Mouse (Mus musculus) 3T3-L1 (cell line): ENCODE data around the gene Ngly1.

Experiments used
- DNase-seq: peaks from one replicate; pipeline ENCODE4 v3.0.0-alpha.2; 2015; ENCODE audit warnings: low read depth, low spot score

The Ngly1 gene

GRCm38 (mm10) chr14:16249171-16249874 is at the start of gene Ngly1, which contains the start of gene Oxsm:
Gene Ngly1, plus strand, starts transcription at chr14:16249280.
Gene Oxsm, minus strand, starts transcription at chr14:16249808.
- peak; percentile 66 for DNase-seq

GRCm38 (mm10) chr14:16200220-16200912 is 48.7 kb upstream of the Ngly1 start:
- DNase-seq: no peak

- no peak for DNase-seq
These were observed 48.0 kb upstream of the Ngly1 start for GRCm38 (mm10) chr14:16200969-16201638.

GRCm38 (mm10) chr14:16201673-16202072 is 47.4 kb upstream of the Ngly1 start:
- DNase-seq: no peak

- DNase-seq: no peak
These were observed 41.4 kb upstream of the Ngly1 start for GRCm38 (mm10) chr14:16207722-16208121.

- DNase-seq: peak; percentile 75
These were observed 30.1 kb upstream of the Ngly1 start for GRCm38 (mm10) chr14:16219015-16219414.

- DNase-seq: no peak
These were observed 19.7 kb upstream of the Ngly1 start for GRCm38 (mm10) chr14:16229395-16229794.

- DNase-seq: no peak
These were observed 18.5 kb upstream of the Ngly1 start for GRCm38 (mm10) chr14:16230581-16230980.

GRCm38 (mm10) chr14:16233515-16233914 is 15.6 kb upstream of the Ngly1 start:
- DNase-seq: no peak

GRCm38 (mm10) chr14:16236466-16236865 is 12.6 kb upstream of the Ngly1 start:
- DNase-seq: no peak

GRCm38 (mm10) chr14:16242193-16242815 is 6.8 kb upstream of the Ngly1 start:
- no peak for DNase-seq

- DNase-seq: peak; percentile 81
These were observed 6.0 kb upstream of the Ngly1 start for GRCm38 (mm10) chr14:16242947-16243602.

GRCm38 (mm10) chr14:16243603-16244209 is 5.4 kb upstream of the Ngly1 start:
- peak; percentile 77 for DNase-seq

GRCm38 (mm10) chr14:16244370-16244769 is 4.7 kb upstream of the Ngly1 start:
- peak; percentile 9 for DNase-seq

GRCm38 (mm10) chr14:16245127-16245526 is 4.0 kb upstream of the Ngly1 start:
- no peak for DNase-seq

- DNase-seq: no peak
These were observed 2.7 kb upstream of the Ngly1 start for GRCm38 (mm10) chr14:16246340-16246912.

GRCm38 (mm10) chr14:16248135-16248534 is 945 bp upstream of the Ngly1 start:
- no peak for DNase-seq

GRCm38 (mm10) chr14:16248603-16249157 is 400 bp upstream of the Ngly1 start:
- peak; percentile 17 for DNase-seq

GRCm38 (mm10) chr14:16250099-16250498 is 1.0 kb downstream of the Ngly1 start:
- no peak for DNase-seq

GRCm38 (mm10) chr14:16255745-16256144 is 6.7 kb downstream of the Ngly1 start:
- peak; percentile 2 for DNase-seq
